Mouse (Mus musculus) left cerebral cortex, postnatal 14 days (tissue): Measurements from ENCODE around the gene Tada3. TPM values are rescaled to one million over a fixed set of nuclear protein-coding genes. Genes with fewer than 3 reads are reported as not detected.

Source experiments
- microRNA-seq, 2 experiments: library from miRNA; unstranded; fragments of <30 nt; microRNA quantifications; one replicate each; pipeline ENCODE4 v1.2.0; 2022
- total RNA-seq, 2 experiments: library from RNA; stranded (reverse); gene quantifications; 2 replicates each; pipeline ENCODE4 v1.2.3; 2021

Gene Tada3
- total RNA-seq, 2 experiments from 2014 or later, result 48.6 to 56.8 TPM

Small RNA genes within 50 kb of the gene (microRNA-seq; reads per million reads assigned to microRNA genes)
- gene Gm24387, result 0 reads per million in 2 experiments

Other genes with a start within 250 kb of the Tada3 start
- 10 to 100 TPM; 98.3 to 98.4 TPM for gene Lhfpl4, start 182.5 kb downstream of the Tada3 start, total RNA-seq
- 10 to 100 TPM; 21.3 to 21.6 TPM for gene Mtmr14, start 140.0 kb downstream of the Tada3 start, total RNA-seq
- 10 to 100 TPM; 48.3 to 66.5 TPM for gene Cpne9, start 95.6 kb downstream of the Tada3 start, total RNA-seq
- gene Brpf1, start 70.7 kb downstream of the Tada3 start, total RNA-seq, result 10 to 100 TPM; 25.7 to 26.9 TPM
- 1 to 10 TPM; 4.9 to 5.8 TPM for gene Ogg1, start 50.9 kb downstream of the Tada3 start, total RNA-seq
- 100 to 1,000 TPM; 102 to 109 TPM for gene Camk1, start 33.9 kb downstream of the Tada3 start, total RNA-seq
- gene Arpc4, start 232 bp upstream of the Tada3 start, total RNA-seq, result 100 to 1,000 TPM; 285 to 296 TPM
- 1 to 10 TPM; 6.5 to 7.8 TPM for gene Ttll3, start 11.4 kb upstream of the Tada3 start, total RNA-seq
- gene Rpusd3, start 41.5 kb upstream of the Tada3 start, total RNA-seq, result 10 to 100 TPM; 13.4 to 16.5 TPM
- not detected for gene Cidec, start 57.9 kb upstream of the Tada3 start, total RNA-seq
- 10 to 100 TPM; 47.9 to 48.3 TPM for gene Jagn1, start 64.7 kb upstream of the Tada3 start, total RNA-seq
- gene Il17re, start 80.6 kb upstream of the Tada3 start, total RNA-seq, result under 1 TPM; 0.53 to 0.55 TPM
- gene Il17rc, start 93.5 kb upstream of the Tada3 start, total RNA-seq, result 1 to 10 TPM; 3.9 to 5.4 TPM
- 100 to 1,000 TPM; 107 to 111 TPM for gene Creld1, start 105.4 kb upstream of the Tada3 start, total RNA-seq
- gene Prrt3, start 124.0 kb upstream of the Tada3 start, total RNA-seq, result 10 to 100 TPM; 48.0 to 48.6 TPM
- 10 to 100 TPM; 85.3 to 86.4 TPM for gene Emc3, start 153.8 kb upstream of the Tada3 start, total RNA-seq
- 1 to 10 TPM; 2.2 to 3.2 TPM for gene Fancd2, start 153.8 kb upstream of the Tada3 start, total RNA-seq
- gene Fancd2os, start 222.8 kb upstream of the Tada3 start, total RNA-seq, result under 1 TPM in 1 of 2 experiments, not detected in 1; 0.42 TPM
- gene Brk1, start 226.9 kb upstream of the Tada3 start, total RNA-seq, result 100 to 1,000 TPM; 236 to 243 TPM
- 10 to 100 TPM; 48.4 to 51.9 TPM for gene Vhl, start 246.1 kb upstream of the Tada3 start, total RNA-seq